Mouse (Mus musculus): ENCODE measurements at regions not wholly inside any gene's neighbourhood (a gene's known extent, or its start where the extent isn't known, plus 50 kb on each side); places are given as distances from the start of the nearest gene placed in this dataset. TPM values are rescaled to one million over a fixed set of nuclear protein-coding genes. Genes with fewer than 3 reads are reported as not detected.
A peak's percentile ranks its signal among the peaks of the same experiment; 100 is the strongest.

DNA sequence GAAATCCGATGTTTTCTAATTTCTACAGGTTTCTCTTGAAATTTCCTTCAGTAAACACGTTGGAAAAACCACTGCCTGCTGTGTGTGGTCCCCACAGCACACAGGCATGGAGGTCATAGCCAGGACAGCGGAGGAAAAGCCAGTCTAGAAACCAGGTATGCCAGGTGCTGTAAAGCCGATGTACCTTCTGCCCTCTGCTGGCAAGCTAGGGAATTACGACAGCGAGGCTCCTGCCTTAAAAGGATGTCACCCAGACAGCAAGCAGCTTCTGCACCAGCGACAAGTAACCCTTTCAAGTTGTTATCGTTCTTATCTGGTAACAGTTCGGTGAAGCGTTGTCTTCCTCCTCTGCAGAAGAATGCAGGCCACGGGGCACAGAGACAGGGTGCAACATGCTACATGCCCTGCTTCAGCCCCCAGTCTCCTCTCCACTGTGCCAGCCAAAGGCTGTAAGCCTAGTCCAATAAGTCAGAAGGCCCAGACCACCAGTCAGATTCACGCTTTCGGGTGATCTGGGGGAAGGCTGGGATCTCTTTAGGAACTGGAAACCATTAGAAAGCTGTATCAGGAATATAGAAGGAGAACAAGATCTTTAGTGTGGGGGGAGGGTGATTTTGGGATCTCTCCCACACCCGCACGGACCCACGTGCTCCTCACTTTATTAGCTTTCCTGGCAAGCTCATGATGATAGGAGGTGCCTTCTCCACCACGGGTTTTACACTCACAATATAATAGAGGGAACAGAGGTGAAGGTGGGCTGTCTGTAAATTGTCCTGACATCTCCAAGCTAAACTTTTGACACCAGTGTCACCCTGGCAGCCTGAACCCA, 79.9 kb upstream of the Elac2 start:
- Histone ChIP-seq H3K27ac (replicated peaks) (no peak overlapping the region), H3K9ac (no peak overlapping the region), H3K4me2 (no peak overlapping the region), H3K4me1 (replicated peaks) (peaks cover 20% of the 10 kb centered on the region), H3K9me3 (no peaks in the 10 kb centered on the region), H3K27me3 (no peaks in the 10 kb centered on the region; the same call in 1 of the 2 replicates), H3K36me3 (no peaks in the 10 kb centered on the region), H3K4me3 (no peak overlapping the region)
- 33% methylated on average over 17 of the region's 17 CpGs for WGBS
- ATAC-seq (ENCODE audit: low read depth) = 0 out of 2 replicates have a peak, but pooled peaks have one; percentile 3

DNA sequence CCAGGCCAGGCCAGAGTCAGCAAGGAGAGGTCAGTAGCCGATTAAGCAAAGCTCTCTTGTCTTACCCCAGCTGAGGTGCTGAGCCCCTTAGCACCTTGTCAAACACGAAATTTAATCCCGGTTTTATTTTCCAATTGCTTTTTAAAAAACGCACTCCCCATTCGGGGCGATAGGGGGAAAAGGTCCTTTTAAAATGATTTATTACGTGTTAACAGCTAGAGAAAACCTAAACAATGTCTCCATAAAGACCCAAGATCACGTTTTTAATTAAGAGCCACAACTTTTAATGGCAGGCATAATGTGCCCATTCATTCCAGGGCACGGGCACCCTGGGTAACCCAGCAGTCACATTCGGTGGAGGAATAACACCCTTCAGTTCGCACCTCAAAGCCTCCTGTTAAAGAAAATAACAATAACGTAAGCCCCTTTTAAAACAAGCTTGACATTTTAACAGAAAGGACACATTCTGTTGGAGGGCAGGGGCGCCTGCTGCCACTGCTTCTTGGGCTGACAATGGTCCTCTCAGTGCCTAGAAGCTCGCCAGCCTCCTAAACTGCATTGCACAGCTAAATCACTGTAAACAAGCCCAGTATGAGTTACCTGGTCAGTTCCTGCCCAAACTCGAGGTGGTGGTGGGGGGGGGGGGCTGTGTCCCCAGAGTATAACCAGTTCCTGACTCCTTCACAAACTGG, 79.1 kb upstream of the Elac2 start:
- Histone ChIP-seq H3K9ac (no peak overlapping the region), H3K27me3 (no peaks in the 10 kb centered on the region; the same call in 1 of the 2 replicates), H3K4me1 (replicated peaks) (peaks cover 20% of the 10 kb centered on the region), H3K9me3 (no peaks in the 10 kb centered on the region), H3K4me3 (no peak overlapping the region), H3K36me3 (no peaks in the 10 kb centered on the region), H3K4me2 (no peak overlapping the region), H3K27ac (replicated peaks) (no peak overlapping the region)
- 21% methylated on average over 15 of the region's 15 CpGs for WGBS
- ATAC-seq (ENCODE audit: low read depth) = no peak; the same call in 1 of the 2 replicates

DNA sequence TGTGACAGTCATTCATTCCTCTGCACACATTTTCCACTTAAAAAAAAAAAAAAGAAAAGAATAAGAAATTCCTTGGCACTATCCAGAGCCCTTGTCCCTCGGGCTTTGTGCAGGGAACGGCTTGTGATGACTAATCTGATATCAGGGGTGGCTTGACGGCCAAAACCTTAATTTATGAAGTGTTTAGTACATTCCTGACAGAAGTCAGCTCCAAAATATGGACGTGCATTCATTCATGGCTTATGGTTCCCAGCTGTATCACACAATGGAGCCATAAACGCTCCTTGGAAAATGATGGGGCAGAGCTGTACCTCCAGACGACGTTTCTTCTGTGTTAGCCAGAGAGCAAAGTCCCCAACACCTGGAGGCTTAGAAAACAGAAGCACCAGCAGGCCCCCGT, 62.1 kb upstream of the Elac2 start:
- ATAC-seq (ENCODE audit: low read depth) = no peak
- no peaks in the 10 kb centered on the region for H3K9me3 ChIP-seq
- no peaks in the 10 kb centered on the region for H3K27me3 ChIP-seq
- H3K27ac ChIP-seq (replicated peaks) = no peak overlapping the region
- no peak overlapping the region for H3K9ac ChIP-seq
- H3K36me3 ChIP-seq = no peaks in the 10 kb centered on the region
- 60% methylated on average over 8 of the region's 8 CpGs for WGBS
- H3K4me2 ChIP-seq = no peak overlapping the region
- no peaks in the 10 kb centered on the region for H3K4me1 ChIP-seq (replicated peaks)
- no peak overlapping the region for H3K4me3 ChIP-seq

DNA sequence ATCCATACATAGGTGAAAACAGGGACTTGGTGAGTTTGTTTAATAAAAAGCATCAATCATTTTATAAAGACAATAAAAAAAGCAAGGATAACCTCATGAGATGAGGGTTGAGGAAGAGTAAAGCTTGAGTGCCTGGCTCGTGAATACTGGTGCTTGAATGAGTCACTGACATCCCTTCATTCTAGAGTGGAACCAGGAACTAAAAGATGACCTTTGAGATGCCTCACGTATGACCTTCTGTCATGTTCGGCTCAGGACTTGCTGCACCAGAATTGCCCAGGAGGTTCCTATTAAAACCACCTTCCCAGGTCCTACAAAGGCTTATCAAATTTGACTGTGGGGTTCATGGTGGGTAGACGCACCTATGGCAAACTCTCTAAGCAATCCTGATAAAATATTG, 61.5 kb upstream of the Elac2 start:
- ATAC-seq (ENCODE audit: low read depth) = no peak
- no peaks in the 10 kb centered on the region for H3K9me3 ChIP-seq
- no peaks in the 10 kb centered on the region for H3K36me3 ChIP-seq
- no peak overlapping the region for H3K27ac ChIP-seq (replicated peaks)
- H3K4me1 ChIP-seq (replicated peaks) = no peaks in the 10 kb centered on the region
- H3K27me3 ChIP-seq = no peaks in the 10 kb centered on the region
- H3K4me2 ChIP-seq = no peak overlapping the region
- WGBS = 90% methylated on average over 4 of the region's 4 CpGs
- no peak overlapping the region for H3K4me3 ChIP-seq
- no peak overlapping the region for H3K9ac ChIP-seq

DNA sequence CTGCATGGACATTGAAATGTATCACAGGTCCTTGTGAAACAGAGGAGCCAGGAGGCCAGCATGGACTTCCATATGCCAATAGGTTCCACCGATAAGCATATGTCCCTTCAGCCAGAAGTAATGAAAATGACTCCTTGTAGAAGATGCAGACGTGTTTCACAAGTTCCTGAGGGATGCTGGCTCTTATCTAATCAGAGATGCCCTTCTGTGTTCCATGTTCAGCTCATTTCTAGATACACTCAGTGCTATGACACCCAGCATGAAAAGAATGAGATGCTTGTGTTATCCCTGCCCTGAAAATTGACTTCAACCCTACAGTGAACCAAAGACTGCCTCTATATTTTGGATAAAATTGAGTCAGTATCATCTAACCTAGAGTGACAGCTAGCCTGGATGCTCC, 53.8 kb upstream of the Elac2 start:
- Histone ChIP-seq H3K4me3 (no peak overlapping the region), H3K36me3 (no peaks in the 10 kb centered on the region), H3K27me3 (no peaks in the 10 kb centered on the region), H3K27ac (replicated peaks) (no peak overlapping the region), H3K4me2 (no peak overlapping the region), H3K9ac (no peak overlapping the region), H3K4me1 (replicated peaks) (no peaks in the 10 kb centered on the region), H3K9me3 (no peaks in the 10 kb centered on the region)
- no peak for ATAC-seq (ENCODE audit: low read depth)
- WGBS = 83% methylated on average over 2 of the region's 2 CpGs

DNA sequence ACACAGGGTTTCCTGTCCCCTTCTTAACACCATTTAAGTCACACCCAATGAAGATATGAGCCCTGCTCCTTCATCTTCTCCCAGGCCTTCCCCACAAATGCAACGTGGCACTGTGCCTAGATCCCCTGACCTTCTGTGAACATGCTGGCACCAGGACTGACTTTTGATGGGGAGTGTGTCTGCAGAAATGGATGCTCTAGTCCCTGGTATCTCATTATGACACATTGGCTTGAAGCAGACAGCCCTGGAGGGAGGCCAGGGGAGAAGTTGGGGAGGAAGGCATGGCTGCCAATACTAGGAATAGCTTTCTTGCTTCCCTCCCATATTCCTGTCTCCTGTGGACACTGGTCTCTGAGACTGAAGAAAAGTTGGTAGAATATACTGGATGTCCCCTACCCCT, 52.9 kb upstream of the Elac2 start:
- WGBS = 81% methylated on average over 1 of the region's 1 CpGs

More for the DNA sequence above, 52.9 kb upstream of the Elac2 start:
- Histone ChIP-seq H3K36me3 (no peaks in the 10 kb centered on the region), H3K27ac (replicated peaks) (no peak overlapping the region), H3K9ac (no peak overlapping the region), H3K9me3 (no peaks in the 10 kb centered on the region), H3K4me3 (no peak overlapping the region), H3K27me3 (no peaks in the 10 kb centered on the region), H3K4me2 (no peak overlapping the region), H3K4me1 (replicated peaks) (no peaks in the 10 kb centered on the region)
- ATAC-seq (ENCODE audit: low read depth) = no peak

Small RNAs in the stretch of these regions (microRNA-seq; reads per million reads assigned to microRNA genes)
- not detected for gene Gm24275

Measured in neural tube, embryonic 13.5 days (tissue).